Mouse (Mus musculus): ENCODE measurements around the gene Dusp12.

Gene Dusp12

GRCm38 (mm10) chr1:170850637-170851624 is 34.4 kb downstream of the Dusp12 start:
- Histone ChIP-seq H3K4me3 (replicated peaks; ENCODE audit: low read length) (no peak overlapping the region), H3K4me1 (replicated peaks; ENCODE audit: low read depth, low read length) (peaks cover 3% of the 10 kb centered on the region; the same call in 1 of the 2 replicates)

GRCm38 (mm10) chr1:170850007-170850406 is 35.3 kb downstream of the Dusp12 start:
- peaks cover 3% of the 10 kb centered on the region; the same call in 1 of the 2 replicates for H3K4me1 ChIP-seq (replicated peaks; ENCODE audit: low read depth, low read length)
- H3K27me3 ChIP-seq (ENCODE audit: insufficient read depth, low read length): no peaks in the 10 kb centered on the region
- no peaks in the 10 kb centered on the region for H3K9me3 ChIP-seq (ENCODE audit: low read length)
- no peak for TF ChIP-seq NANOG (IDR thresholded peaks at IDR 0.05; ENCODE audit: borderline replicate concordance, low read length)
- no peak for TF ChIP-seq POU5F1 (IDR thresholded peaks at IDR 0.05; ENCODE audit: borderline replicate concordance, low read length)
- no peak for TF ChIP-seq CTCF (conservative IDR thresholded peaks at IDR 0.05; ENCODE audit: low read length)
- peaks cover 40% of the 10 kb centered on the region for H3K36me3 ChIP-seq (ENCODE audit: insufficient read depth, low read length)
- H3K4me3 ChIP-seq (replicated peaks; ENCODE audit: low read length): no peak overlapping the region

More at GRCm38 (mm10) chr1:170850637-170851624, 34.4 kb downstream of the Dusp12 start:
- TF ChIP-seq NANOG (IDR thresholded peaks at IDR 0.05; ENCODE audit: borderline replicate concordance, low read length) (no peak), CTCF (conservative IDR thresholded peaks at IDR 0.05; ENCODE audit: low read length) (no peak), POU5F1 (IDR thresholded peaks at IDR 0.05; ENCODE audit: borderline replicate concordance, low read length) (no peak)
- Histone ChIP-seq H3K36me3 (ENCODE audit: insufficient read depth, low read length) (peaks cover 32% of the 10 kb centered on the region), H3K27me3 (ENCODE audit: insufficient read depth, low read length) (no peaks in the 10 kb centered on the region), H3K9me3 (ENCODE audit: low read length) (no peaks in the 10 kb centered on the region)

DNA sequence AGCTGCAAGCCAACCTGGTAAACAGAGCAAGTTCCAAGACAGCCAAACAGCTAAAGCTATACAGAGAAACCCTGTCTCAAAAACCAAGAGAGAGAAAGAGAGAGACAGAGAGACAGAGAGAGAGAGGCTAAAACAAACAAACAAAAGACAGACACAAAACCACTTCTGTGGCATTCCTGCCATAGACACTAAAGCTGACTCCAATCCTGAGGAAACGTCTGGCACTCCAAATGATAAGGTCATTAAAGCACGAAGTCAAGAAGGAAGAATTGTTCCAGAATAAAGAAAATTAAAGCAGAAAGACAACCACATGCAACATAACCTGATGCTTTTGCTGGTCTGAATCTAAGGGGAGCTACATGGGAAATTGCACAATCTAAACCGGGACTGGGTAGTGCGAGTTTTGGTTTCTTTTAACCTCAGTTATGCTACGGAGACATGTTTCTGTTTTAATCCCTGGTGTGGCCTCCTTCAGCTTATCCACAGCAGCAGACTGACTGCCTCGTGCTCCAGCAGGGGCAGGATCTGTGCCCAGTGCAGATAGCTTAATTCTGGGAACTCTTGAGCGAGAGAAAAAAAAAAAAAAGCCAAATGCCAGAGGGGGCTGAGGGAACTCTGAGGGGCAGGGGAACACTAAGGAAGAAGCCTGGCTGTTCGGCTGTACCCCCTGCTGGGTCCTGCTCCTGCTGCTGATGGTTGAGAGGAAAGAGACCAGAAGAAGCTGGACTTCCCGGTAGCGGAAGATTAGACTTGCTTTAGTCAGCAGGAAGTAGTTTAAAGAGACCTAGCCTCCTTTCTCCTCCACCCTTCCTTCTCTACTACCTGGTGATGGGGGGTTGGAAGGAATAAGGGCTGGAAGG is 39.7 kb downstream of the Dusp12 start:
- Histone ChIP-seq H3K4me1 (replicated peaks; ENCODE audit: low read depth, low read length) (no peaks in the 10 kb centered on the region; the same call in 1 of the 2 replicates), H3K36me3 (ENCODE audit: insufficient read depth, low read length) (peaks cover 35% of the 10 kb centered on the region), H3K9me3 (ENCODE audit: low read length) (no peaks in the 10 kb centered on the region), H3K4me3 (replicated peaks; ENCODE audit: low read length) (no peak overlapping the region), H3K27me3 (ENCODE audit: insufficient read depth, low read length) (no peaks in the 10 kb centered on the region)
- TF ChIP-seq CTCF (conservative IDR thresholded peaks at IDR 0.05; ENCODE audit: low read length) (no peak), NANOG (IDR thresholded peaks at IDR 0.05; ENCODE audit: borderline replicate concordance, low read length) (no peak), POU5F1 (IDR thresholded peaks at IDR 0.05; ENCODE audit: borderline replicate concordance, low read length) (no peak)

DNA sequence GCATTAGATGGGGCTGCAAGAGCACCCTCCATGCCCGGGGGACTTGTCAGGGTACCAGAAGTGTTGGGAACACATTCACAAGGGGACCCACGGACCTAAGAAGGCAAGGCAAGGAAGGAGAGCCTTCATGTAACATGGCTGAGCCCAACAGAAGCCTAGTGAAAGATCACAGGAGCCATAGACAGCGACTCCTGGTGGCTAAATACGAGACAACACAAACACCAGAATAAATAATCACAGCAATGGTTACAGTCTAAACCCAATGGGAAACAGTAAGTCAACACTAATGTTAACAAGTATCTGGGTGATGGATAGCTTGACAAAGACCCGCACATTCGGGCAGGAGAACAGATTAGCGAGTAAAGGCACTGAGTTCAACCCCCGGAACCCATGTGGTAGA is 41.0 kb downstream of the Dusp12 start:
- TF ChIP-seq POU5F1 (IDR thresholded peaks at IDR 0.05; ENCODE audit: borderline replicate concordance, low read length) (no peak), NANOG (IDR thresholded peaks at IDR 0.05; ENCODE audit: borderline replicate concordance, low read length) (no peak), CTCF (conservative IDR thresholded peaks at IDR 0.05; ENCODE audit: low read length) (no peak)
- Histone ChIP-seq H3K9me3 (ENCODE audit: low read length) (no peaks in the 10 kb centered on the region), H3K4me3 (replicated peaks; ENCODE audit: low read length) (no peak overlapping the region), H3K36me3 (ENCODE audit: insufficient read depth, low read length) (peaks cover 46% of the 10 kb centered on the region), H3K4me1 (replicated peaks; ENCODE audit: low read depth, low read length) (no peaks in the 10 kb centered on the region; the same call in 1 of the 2 replicates), H3K27me3 (ENCODE audit: insufficient read depth, low read length) (no peaks in the 10 kb centered on the region)

- TF ChIP-seq CTCF (conservative IDR thresholded peaks at IDR 0.05; ENCODE audit: low read length): no peak
- no peak for TF ChIP-seq NANOG (IDR thresholded peaks at IDR 0.05; ENCODE audit: borderline replicate concordance, low read length)
- no peak for TF ChIP-seq POU5F1 (IDR thresholded peaks at IDR 0.05; ENCODE audit: borderline replicate concordance, low read length)
- Histone ChIP-seq H3K4me1 (replicated peaks; ENCODE audit: low read depth, low read length) (no peaks in the 10 kb centered on the region), H3K27me3 (ENCODE audit: insufficient read depth, low read length) (no peaks in the 10 kb centered on the region), H3K9me3 (ENCODE audit: low read length) (no peaks in the 10 kb centered on the region), H3K36me3 (ENCODE audit: insufficient read depth, low read length) (peaks cover 40% of the 10 kb centered on the region), H3K4me3 (replicated peaks; ENCODE audit: low read length) (no peak overlapping the region)
These were observed 45.7 kb downstream of the Dusp12 start for GRCm38 (mm10) chr1:170839685-170840084.

DNA sequence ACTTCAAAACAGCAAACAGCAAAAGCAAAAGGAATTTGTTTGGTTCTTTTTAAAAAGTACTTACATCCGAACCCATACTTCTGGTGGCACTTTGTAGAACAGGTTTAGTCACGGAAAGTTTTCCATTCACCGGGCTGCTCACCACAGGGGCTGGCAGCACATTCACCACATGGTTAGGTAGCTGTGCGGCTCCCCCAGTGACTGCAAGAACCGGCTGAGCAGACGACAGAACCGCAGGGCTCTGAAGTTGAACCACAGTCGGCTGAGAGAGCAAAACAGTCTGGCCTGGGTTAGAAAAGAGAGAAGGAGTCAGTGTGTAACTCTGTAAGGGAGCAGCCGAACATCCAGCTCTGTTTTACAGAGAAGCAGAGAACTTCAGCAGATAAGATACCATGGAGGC is 50.6 kb downstream of the Dusp12 start:
- H3K9me3 ChIP-seq (ENCODE audit: low read length): no peaks in the 10 kb centered on the region
- H3K27me3 ChIP-seq (ENCODE audit: insufficient read depth, low read length): no peaks in the 10 kb centered on the region
- no peak for TF ChIP-seq CTCF (conservative IDR thresholded peaks at IDR 0.05; ENCODE audit: low read length)
- no peak for TF ChIP-seq NANOG (IDR thresholded peaks at IDR 0.05; ENCODE audit: borderline replicate concordance, low read length)
- TF ChIP-seq POU5F1 (IDR thresholded peaks at IDR 0.05; ENCODE audit: borderline replicate concordance, low read length): no peak
- H3K36me3 ChIP-seq (ENCODE audit: insufficient read depth, low read length): peaks cover 46% of the 10 kb centered on the region
- no peak overlapping the region for H3K4me3 ChIP-seq (replicated peaks; ENCODE audit: low read length)
- H3K4me1 ChIP-seq (replicated peaks; ENCODE audit: low read depth, low read length): no peaks in the 10 kb centered on the region

- H3K27me3 ChIP-seq (ENCODE audit: insufficient read depth, low read length): no peaks in the 10 kb centered on the region
- H3K4me3 ChIP-seq (replicated peaks; ENCODE audit: low read length): no peak overlapping the region
- H3K9me3 ChIP-seq (ENCODE audit: low read length): no peaks in the 10 kb centered on the region
- H3K4me1 ChIP-seq (replicated peaks; ENCODE audit: low read depth, low read length): no peaks in the 10 kb centered on the region
- TF ChIP-seq NANOG (IDR thresholded peaks at IDR 0.05; ENCODE audit: borderline replicate concordance, low read length) (no peak), POU5F1 (IDR thresholded peaks at IDR 0.05; ENCODE audit: borderline replicate concordance, low read length) (no peak), CTCF (conservative IDR thresholded peaks at IDR 0.05; ENCODE audit: low read length) (no peak)
- H3K36me3 ChIP-seq (ENCODE audit: insufficient read depth, low read length): peaks cover 32% of the 10 kb centered on the region
These were observed 55.6 kb downstream of the Dusp12 start for GRCm38 (mm10) chr1:170829781-170830180.

GRCm38 (mm10) chr1:170829344-170829743 is 56.0 kb downstream of the Dusp12 start:
- no peak overlapping the region for H3K4me3 ChIP-seq (replicated peaks; ENCODE audit: low read length)
- no peaks in the 10 kb centered on the region for H3K9me3 ChIP-seq (ENCODE audit: low read length)
- peaks cover 28% of the 10 kb centered on the region for H3K36me3 ChIP-seq (ENCODE audit: insufficient read depth, low read length)
- no peak for TF ChIP-seq POU5F1 (IDR thresholded peaks at IDR 0.05; ENCODE audit: borderline replicate concordance, low read length)
- TF ChIP-seq NANOG (IDR thresholded peaks at IDR 0.05; ENCODE audit: borderline replicate concordance, low read length): no peak
- TF ChIP-seq CTCF (conservative IDR thresholded peaks at IDR 0.05; ENCODE audit: low read length): no peak
- H3K4me1 ChIP-seq (replicated peaks; ENCODE audit: low read depth, low read length): no peaks in the 10 kb centered on the region
- H3K27me3 ChIP-seq (ENCODE audit: insufficient read depth, low read length): no peaks in the 10 kb centered on the region

Measured in E14TG2a.4 (cell line).